Mouse (Mus musculus) kidney, postnatal 4 days (tissue): ENCODE measurements around the gene Cnmd.

Source experiments
- DNase-seq, 2 experiments: peaks; one replicate each; pipeline ENCODE4 v3.0.0; 2021; ENCODE audit warnings: mixed read lengths in 2 of 2

Cnmd gene

GRCm38 (mm10) chr14:79642063-79642462, 19.9 kb downstream of the Cnmd start:
- DNase-seq = no peak

DNA sequence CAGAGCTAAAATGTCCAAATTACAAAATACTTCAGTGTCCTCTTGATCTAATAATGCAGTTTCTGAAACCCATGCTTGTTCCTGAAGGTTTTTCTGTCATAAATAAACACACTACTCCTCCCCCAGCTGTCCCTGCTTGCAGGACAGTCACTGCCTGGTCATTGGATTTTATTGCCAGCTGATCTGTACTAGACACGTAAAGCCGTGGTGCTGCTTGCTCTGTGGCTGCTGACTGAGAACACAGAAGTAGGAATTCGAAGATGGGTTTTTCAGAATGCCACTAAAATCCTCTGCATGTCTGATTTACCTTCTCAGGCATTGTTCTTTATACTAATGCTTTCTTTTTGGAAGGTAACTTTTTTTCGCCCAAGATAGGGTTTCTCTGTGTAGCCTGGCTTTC, 25.2 kb downstream of the Cnmd start:
- no peak for DNase-seq

GRCm38 (mm10) chr14:79633196-79633595, 28.8 kb downstream of the Cnmd start:
- DNase-seq = no peak

DNA sequence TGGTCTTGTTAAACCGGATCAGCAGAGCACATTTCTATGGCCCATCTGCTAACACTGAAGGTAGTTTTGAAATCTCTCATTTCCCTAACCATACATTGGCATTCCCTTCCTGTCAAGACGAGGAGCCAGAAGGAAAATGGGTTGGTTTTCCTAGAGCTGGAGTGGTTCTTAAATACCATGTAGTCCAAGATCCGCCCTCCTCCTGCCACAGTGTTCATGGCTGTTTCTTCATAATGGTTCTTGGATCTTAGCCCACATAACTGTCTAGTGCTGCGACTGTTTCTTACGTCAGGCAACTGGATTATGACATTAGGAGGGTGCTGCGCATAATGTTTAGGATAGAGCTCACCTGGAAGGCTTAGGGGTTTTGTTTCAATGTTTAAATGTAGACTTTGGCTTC, 29.6 kb downstream of the Cnmd start:
- DNase-seq = no peak

DNA sequence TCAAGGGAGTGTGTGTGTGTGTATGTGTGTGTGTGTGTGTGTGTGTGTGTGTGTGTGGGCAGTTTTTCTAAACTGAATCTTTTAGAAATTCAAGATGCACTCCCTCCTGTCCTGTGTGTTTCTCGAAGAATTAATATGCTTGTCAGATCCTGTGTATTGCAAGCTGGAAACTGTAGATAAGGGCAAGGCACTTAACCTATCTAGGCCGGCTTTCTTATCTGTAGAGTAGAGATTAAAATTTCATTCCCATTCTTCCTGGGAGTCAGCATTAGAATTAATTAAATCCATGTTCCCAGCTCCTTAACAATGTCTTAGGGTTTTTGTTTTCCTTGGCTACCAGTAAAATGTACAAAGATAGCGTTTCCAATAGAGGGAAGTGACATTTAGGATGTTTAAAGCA, 40.8 kb downstream of the Cnmd start:
- DNase-seq = no peak

DNA sequence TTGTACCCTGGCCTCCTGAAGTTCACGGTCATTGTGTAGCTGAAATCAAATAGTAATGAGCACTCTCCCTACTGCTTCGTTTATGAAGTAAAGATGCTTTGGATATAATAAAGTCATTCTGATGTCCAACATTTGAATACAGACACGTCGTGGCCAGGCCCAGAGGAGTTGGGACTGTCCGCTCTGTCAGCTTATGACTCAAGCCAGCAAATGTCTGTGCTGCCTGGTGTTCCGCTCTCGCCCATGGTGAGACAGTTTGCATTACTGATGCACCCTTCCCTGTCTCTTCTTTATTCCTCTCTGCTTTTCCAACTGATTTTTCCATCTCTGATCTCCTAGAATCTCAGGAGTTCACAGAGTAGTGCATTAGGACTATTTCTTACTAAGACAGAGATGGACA, 42.2 kb downstream of the Cnmd start:
- DNase-seq = no peak

DNA sequence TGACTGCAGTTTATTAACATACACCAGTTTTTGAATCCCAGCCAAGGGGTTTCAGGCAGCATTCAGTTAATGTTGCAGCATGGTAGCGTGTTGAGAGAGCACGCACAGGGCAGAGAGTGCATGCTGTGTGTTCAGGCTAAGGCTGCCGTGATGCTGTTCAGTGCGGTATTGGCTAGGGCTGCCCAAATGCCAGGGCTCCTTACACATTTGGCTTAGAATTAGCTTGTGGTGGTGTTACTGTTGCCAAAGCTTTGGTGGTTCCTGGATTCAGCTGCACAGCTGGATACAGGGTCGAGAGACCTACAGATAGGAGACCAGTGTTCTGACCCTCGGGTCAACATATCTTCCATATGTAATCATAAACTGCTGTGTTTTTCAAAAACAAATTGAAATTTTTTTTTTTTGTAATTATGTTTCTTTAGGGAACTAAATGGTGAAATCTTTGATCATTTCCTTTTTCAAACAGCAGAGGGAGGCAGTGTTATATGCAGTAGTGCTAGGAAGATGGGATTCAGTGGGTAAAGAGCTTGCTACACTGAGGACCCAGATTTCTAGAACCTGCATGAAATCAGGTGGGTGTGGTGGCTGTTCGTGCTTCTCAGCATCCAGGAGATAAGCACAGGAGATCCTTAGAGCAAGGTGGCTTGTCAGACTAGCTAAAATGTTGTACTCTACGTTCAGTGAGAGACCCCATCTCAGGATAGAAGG, 44.7 kb downstream of the Cnmd start:
- no peak for DNase-seq

GRCm38 (mm10) chr14:79608286-79608685, 53.7 kb downstream of the Cnmd start:
- no peak for DNase-seq

DNA sequence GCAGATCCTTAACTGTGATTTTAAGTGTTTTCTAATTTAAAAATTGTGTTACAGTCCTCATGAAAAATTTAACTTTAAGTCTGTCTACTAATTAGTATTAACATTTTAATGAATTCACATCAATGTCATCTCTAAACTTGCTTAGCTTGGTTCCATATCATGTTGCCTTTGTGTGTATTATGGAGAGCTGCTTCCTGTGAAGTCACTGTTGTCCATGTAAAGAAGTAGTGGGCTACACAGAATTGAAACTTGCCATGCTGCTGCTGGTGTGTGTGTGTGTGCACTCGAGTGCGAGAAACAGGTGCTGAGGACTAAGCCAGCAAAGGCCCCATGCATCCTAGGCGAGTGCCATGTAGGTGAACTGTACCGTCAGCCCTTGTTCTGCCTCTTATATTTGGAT, 54.6 kb downstream of the Cnmd start:
- DNase-seq = no peak

- DNase-seq = no peak
Measured at GRCm38 (mm10) chr14:79606867-79607266, 55.1 kb downstream of the Cnmd start.

DNA sequence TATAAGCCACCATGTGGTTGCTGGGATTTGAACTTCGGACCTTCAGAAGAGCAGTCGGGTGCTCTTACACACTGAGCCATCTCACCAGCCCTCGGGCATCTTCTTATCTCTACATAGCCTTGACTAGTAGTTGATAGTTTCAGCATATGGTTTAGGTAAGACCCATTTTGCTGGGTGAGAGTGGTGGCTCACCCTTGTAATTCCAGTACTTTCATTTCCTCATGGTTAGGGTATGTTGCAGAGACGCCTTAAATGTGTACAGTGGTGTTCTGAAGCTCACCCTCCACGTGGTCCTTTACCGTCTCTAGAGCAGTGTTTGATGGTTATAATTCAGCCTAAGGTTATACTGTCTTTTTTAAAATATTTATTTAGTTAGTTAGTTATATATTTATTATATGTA, 55.6 kb downstream of the Cnmd start:
- DNase-seq = no peak

DNA sequence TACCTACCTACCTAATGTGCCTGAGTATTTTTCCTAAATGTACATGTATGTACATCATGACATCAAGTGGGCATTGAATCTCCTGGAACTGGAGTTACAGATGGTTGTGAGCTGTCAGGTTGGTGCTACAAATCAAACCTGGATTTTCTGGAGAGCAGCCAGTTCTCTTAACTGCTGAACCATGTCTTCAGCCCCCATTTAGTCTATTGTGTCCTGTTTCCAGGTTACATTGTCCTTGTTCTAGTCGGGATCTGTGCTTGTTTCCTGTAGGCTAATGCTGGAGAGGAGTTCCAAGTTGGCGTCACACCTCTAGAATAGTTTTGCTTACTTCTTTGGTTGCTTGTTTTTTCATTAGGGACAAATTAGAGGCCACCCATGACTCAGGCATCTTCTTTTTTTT, 56.1 kb downstream of the Cnmd start:
- no peak for DNase-seq

- DNase-seq = no peak
Measured at GRCm38 (mm10) chr14:79596602-79597001, 65.4 kb downstream of the Cnmd start.

DNA sequence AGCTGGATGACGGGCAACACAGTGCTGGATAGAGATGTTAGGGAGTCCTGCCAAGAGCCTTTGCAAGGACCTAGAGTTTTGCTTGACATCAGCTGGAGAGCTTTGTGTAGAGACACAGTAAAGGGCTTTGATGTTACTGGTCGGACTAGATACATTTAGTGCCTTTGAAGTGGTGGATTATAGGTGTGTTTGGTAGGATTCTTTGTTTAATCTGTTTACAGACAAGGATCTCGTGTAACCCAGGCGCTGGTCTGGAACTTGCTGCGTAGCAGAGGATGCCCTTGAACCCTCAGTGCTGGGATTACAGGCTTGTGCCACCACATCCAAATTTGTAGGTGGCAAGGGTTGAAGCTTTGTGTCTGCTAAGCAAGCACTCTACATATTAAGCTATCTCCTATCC, 67.9 kb downstream of the Cnmd start:
- no peak for DNase-seq

GRCm38 (mm10) chr14:79591611-79592010, 70.4 kb downstream of the Cnmd start:
- no peak for DNase-seq

GRCm38 (mm10) chr14:79590916-79591315, 71.1 kb downstream of the Cnmd start:
- no peak for DNase-seq

DNA sequence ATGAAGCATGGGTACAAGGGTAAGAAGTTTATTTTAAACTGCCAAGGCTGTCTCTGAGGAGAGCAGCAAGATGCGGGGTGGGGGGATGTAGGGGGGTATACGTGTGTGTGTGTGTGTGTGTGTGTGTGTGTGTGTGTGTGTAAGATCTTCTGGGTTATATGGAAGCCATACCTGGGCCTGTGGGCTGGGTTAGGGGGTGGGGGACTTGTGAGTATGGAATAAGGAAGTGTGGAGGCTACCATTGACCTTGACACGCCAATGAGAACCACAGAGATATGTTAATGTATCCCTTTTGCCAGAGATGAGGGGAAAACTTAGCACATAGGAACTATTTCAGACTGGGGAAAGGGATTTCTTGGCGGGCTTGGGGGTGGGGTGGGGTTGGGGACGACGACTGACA, 72.6 kb downstream of the Cnmd start:
- DNase-seq = no peak

GRCm38 (mm10) chr14:79588534-79588951, 73.4 kb downstream of the Cnmd start:
- no peak for DNase-seq

DNA sequence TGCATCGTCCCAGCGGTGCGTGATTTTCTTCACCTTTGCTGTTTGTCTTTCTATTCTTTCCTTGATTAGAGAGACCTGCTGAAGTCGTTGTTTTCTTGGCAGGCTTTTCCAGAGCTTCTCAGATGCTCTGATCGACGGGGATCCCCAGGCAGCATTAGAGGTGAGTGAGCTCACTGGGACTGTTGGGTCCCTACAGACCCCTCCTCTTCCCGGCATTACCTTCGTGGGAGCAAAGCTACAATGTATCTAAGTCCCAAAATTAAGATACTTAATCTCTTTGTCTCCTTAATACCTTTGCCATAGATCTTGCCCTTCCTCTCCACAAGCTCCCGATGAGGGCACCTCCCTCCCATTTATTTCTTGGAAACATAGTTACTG, 74.1 kb downstream of the Cnmd start:
- no peak for DNase-seq
